Mouse (Mus musculus) gastrocnemius, adult 8-10 months (tissue): ENCODE measurements around the gene Gtsf1l. TPM values are rescaled to one million over a fixed set of nuclear protein-coding genes. Genes with fewer than 3 reads are reported as not detected.

Source experiments
- DNase-seq, 2 experiments: peaks; one replicate each; pipeline ENCODE4 v3.0.0; 2022; ENCODE audit warnings: low spot score in 2 of 2
- total RNA-seq, 4 experiments: library from RNA; stranded (reverse); gene quantifications; 2 replicates each; pipeline ENCODE4 v1.2.4; 2022

Gtsf1l gene
- not detected for total RNA-seq

DNA sequence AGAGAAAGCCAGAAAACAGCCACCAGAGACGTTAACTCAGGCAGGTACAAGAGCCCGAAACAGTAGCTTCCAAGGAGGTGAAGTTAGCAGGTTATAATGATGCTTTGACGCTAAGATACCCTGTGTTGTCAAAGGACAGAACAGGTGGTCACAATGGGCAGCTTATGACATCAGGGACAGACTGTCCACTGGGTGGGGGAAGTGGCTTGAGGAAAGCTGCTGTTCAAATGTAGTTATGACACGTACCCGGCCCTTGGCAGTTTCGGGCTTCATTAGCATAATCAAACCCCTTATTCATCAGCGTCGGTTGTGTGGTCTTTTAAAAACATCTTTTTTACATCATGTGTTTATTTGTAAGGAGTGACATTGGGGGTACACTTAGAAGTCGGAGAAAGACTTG lies at the start of gene Gtsf1l:
Gtsf1l (minus strand) TSS at position 128 of the 400 bp plus-strand sequence.
- no peak for DNase-seq

DNA sequence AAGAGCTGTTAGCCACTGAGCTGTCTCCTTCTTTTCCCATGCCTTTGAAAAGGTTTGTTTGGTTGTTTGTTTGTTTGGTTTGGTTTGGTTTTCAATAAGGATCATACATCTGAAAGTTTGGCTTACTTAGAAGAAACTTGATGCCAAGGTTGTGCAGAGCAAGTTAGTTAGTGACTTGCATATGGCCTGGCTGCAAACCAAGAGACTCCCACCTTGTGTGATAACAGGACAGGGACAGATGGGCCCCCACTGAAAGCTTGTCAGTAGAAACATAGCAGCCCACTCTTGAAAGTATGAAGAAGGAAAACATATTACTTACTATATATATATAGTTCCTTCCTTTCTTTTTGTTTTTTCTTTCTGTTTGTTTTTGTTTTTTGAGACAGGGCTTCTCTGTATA lies 49.3 kb upstream of the Gtsf1l start:
- no peak for DNase-seq

DNA sequence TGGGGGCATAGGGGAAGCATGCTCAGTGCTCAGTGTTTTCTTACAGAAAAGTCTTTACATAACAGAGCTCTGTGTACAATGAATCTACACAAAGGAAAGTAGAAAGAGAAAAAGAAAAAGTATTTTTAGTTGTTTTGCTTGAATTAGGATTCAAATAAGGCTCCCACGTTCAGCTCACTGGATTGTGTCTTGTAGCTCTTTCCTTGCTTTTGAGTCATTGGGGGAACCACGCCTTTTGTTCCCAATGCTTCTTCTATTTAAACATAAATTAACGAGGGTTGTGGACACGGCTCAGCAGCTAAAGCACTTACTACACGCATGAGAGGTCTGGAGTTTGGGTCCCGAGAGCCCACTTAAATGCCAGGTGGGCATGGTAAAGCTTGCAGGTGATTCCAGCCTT lies 48.3 kb upstream of the Gtsf1l start:
- no peak for DNase-seq

DNA sequence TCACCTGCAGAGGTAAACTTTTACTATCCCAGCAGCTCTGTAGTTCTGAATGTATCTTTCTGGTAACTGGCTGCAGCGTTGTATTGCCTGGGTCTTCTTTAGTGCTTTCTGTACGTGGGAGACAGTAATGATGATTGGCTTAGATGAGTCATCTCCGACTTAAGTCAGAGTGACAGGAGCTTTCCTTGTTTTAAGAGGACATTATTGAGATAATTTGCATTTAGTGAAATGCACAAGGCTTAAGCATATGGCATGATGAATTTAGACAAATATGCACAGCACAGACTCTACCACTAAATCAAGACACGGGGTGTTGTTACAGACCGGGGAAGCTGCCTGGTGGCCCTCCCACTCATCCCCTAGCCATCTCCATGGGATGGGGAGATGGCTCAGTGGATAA lies 44.7 kb upstream of the Gtsf1l start:
- no peak for DNase-seq

DNA sequence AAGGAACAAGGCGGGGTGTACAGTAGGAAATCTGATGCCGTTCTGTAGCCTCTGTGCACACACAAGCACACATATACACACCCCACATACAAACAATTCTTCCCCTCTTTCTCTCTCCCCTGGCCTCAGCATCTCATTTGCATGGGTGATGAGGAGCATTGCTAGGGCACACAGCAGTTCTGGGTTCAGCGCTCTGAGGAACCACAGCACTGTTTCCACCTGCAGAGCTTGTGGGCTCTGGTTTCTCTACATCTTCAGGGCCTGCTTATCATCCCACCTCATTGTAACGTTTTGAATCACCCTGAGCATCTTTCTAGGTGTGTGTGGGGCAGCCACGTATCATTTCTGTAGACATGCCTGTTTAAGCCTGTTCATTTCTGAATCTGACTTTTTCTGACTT lies 43.2 kb upstream of the Gtsf1l start:
- no peak for DNase-seq

DNA sequence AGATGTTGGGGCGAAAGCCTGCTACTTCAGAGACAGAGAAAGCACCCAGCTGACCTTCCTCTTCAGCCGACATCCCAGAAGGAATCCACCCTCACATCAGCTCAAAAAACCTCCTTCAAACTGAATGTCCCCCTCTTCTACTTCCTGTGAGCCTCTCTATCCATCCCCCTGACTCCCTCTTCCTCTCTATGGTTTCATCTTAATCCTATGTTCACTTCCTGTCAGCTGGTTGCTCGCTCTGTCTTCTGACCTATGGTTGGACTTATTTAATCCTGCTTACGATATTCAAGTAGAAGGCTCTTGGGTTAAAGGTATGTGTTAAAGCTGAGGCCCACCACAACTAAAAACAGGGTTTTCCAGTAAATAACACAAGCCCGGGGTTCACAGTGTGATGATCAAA lies 35.8 kb upstream of the Gtsf1l start:
- no peak for DNase-seq

DNA sequence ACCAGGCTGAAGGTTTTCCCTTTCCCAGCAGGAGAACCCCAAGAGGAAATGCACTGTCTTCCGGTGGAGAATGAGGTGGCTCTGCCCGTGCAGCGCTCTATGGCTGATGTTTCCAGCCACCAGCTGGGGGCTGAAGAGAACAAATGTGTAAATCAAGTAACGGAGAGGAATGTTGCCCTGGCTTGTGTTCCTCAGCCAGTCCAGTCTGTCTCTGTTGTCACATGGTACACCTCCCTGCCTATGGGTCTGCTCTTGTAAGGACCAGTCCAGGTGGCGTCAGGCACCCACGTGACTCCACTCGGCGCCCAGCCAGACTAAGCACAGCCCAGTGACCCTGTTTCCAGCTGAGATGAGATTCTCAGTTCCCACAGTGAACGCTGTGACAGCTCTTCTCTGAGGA lies 34.7 kb upstream of the Gtsf1l start:
- DNase-seq = peak in 1 of 2 experiments; percentile 35

DNA sequence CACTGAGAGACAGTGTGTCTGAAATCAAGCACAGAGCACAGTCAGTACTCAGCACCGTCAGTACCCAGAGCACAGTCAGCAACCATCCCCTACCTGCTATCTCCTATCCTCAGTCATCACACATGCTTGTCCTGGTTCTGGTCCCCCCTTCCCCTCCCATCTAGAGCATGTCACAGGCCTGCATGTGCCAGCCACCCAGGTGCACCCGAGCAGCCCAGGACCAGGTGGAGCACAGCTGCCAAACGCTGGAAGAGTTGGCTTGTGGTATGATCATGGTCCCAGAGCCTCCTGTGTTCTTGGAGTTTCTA lies 33.7 kb upstream of the Gtsf1l start:
- no peak for DNase-seq

DNA sequence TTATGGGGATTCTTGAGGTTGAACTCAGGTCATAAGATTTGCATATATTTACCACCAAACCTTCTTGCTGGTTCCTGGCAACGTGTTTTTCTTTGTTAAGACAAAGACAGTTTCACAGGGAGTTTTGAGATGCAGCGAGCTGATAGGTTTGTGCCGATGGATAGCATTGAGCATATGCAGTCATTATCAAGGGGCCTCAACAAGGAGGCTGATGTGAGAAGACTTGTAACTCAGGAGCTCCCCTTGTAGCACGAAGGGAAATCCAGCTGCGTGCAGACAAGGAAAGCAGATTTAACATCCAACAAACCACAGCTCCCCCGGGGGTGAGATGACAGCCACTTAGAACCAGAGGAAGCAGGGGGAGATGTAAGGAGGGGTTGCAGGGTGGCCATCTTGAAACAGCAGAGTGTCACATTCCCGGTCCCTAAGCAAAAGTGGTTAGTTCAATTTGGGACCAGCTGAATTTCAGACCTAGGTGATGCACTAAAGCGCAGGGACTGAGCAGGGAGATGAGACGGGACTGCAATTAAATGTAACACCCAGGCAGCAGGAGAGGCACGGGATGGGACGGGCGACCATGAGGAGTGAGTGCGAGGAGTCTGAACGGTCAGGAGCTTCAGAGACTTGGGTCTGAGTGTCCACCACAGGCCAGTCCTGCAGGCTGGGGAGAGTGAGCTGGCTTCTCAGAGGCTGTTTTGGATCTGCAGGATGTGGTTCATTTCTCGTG lies 33.1 kb upstream of the Gtsf1l start:
- DNase-seq = no peak

DNA sequence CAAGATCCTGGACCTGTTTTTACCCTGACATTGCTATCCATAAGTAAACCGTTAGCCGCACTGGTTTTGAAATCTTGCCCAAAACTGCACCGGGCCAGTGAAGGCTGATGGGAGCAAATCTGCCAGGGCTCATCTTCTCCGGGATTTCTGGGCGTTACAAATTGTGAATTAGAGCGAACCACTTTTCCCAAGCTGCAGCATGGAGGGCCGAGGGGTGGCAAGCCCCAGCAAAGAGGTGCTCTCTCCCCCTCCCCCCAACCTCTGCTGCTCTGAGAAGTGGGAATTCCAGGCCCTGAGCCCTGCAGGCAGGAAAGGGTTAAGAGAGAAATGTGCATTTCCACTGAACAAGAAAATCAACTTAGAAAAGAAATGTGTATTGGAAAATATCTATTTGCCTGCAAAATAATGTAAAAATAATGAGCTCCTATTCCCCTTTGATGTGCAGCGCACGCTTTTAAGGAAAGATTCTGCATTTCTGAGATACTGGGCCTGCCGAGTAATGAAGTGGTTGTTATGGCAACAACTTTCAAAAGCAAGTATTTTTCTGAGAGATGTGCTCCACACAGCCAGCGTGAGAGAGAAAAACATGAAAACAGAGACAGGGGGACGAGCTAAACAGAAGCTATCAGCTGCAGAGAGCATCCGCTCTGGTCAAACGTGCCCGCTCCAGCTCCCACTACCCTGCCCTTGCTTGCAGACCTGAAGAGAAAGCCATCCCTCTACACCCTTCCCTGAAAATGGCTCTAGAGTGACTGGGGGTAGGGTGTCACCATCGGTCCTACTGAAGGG lies 24.0 kb upstream of the Gtsf1l start:
- no peak for DNase-seq

DNA sequence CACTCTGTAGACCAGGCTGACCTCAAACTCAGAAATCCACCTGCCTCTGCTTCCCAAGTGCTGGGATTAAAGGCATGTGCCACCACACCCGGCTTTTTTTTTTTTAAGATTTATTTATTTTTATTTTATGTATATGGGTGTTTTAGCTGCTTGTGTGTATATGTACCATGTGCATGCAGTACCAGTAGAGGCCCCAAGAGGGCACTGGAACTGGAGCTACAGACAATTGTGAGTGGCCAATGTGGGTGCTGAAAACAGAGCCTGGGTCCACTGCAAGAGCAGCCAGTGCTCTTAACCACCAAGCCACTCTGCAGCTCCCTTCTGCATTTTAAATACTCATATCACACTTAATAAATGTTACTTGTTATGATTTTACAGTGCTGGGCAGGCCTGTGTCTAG lies 23.1 kb upstream of the Gtsf1l start:
- DNase-seq = no peak

DNA sequence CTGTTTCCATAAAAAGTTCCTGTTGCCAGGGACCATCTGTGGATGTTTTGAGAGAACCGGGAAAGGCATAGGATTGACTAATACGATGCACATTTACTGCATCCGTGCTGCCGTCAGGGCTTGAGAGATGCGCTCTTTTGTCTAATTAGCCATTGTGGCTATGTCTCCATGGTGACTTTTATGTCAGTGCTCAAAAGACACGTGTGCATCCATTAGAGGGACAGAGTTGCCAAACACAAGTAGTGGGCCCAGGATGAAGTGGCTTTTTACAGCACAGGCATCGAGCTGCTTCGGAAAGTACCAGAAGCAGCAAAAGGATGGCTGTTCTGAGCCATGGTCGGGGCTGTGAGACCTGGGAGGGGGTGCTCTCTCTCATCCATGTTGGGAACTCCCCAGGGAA lies 20.7 kb upstream of the Gtsf1l start:
- DNase-seq = no peak

DNA sequence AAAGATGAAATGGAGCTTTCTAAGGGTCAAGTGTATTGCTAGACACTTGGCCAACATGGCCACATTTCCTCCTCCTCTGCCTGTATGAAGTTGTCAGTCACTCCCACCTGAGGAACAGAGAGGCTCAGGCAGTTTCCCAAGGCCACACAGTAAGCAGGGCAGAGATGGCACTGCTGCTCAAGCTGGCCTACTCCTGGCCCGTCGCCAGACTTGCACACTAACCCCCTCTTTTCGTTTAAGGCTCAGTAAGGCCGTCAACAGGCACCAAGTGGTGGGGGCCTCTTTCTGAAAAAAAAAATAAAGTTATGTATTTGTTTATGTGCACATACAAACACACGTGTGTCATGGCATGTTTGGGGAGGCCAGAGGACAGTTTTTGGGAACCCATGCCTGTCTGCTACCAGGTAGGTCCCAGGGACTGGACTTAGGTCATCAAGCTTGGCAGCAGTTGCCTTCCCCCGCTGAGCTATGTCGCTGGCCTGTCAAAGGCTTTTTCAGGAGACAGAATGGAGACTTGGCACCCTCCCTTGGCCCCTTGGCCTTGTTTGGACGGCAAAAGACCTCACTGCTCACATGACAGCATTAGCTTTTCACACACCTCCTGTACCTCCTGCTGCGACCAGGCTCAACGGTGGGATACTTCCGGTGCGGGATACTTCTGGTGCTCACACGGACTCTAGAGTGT lies 16.6 kb upstream of the Gtsf1l start:
- DNase-seq = no peak

DNA sequence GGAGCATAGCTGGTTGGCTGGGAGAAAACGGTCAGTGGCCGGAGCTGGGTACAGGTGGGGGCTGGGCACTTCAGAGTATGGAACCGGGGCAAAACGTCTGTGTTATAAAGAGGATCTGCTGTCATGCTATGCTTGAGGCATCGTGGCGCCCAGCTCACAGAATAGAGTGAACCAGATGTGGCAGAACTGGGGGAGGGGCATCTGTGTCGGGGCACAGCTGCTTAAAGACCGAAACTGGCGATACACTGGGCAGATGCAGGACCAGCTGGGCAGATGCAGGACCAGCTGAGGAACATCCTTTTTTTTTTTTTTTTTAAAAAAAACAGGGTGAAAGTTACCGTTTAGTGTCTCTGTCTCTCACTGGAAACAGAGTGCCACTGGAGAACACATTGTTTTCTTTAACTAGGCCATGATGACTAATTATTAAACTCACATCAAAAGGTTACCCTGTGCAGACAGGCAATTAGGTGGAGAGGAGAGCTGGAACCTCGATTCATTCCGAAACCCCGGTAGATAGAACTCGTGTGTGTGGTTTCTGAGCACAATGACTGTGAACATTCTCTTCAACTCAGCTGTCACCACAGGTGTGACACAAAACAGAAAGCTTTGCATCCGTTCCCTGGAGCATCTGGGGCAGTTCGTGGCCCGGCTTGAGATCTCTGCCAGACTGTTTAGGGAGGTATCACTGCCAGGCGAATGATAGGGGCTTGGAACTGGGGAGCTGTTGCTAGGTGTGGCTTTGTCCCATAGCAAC lies 15.4 kb upstream of the Gtsf1l start:
- no peak for DNase-seq

DNA sequence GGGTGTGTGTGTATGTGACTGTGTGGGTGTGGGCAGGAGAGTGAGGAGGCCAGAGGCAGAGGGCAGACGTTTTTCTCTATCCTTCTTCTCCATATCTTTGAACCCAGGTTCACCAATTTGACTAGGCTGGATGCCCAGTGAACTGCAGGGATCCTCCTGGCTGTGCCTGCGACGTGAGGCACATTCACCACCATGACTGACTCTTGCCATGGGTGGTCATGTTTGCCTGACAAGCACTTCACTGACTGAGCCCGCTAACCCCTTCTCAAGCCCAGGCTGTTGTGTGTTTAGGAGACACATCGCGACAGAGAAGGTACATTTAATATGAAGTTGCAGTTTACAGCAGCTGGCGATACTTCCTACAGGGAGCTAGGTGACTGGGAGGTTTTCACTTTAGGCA lies 14.6 kb upstream of the Gtsf1l start:
- DNase-seq = no peak

DNA sequence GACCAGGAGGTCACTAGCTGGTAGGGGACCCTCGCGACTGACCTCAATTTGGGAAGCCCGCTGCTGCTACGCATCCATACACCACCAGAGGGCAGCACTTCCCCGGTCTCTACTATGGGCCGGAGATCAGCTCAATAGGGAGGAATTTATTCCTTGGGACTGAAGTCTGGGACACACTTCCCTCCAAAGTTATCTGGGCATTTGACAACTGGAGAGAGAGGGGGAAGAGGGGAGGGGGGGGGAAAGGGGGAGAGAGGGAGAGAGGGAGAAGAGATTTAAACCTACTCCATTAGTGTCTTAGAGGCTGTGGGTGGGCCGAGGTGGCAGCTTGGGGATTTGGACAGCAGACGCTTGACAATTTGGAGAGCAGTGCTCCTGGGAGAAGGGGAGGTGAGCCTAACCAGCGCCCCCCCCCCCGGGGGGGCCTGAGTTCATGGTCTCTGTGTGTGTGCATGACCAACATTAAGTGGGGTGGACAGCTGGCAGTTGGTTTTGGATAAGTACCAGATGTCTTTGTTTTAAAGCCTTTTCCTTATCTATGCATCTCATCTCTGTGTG lies 14.1 kb upstream of the Gtsf1l start:
- DNase-seq = peak; percentile 16 to 29

DNA sequence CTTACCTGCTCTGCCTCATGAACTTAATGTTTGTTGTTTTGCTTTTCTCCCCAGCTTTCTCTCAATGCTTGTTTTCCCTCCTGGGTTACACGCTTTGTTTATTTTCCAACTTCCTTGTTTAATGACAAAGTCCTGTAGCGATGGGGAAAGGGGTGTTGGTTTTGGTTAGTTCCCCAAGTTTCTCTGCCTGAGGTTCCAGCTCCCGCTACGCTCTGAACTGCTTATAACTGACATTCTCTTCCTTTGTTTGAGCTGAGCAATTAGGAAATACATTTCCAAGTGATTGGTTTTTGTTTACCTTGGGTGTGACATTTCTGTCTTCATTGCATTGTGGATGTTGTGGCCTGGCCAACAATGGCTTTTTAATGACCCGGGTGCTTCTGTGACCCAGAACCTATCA lies 12.9 kb upstream of the Gtsf1l start:
- no peak for DNase-seq

DNA sequence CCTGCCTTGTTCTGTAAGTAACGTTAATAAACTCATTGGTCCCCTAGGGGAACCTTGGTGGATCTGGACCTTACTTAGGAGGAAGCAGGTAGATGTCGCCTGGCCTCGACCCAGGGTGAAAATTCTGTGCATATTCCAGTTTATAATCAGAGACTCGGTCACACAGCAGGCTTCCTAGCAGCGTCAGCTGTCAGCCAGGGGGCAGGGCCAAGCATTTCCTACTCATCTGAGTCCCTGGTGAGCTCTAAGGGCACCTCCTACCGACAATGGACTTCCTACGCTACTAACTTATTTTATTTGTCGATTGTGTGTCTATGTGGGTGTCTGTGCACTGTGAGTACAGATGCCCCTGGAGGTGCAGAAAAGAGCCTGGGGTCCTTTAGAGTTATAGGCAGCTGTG lies 12.3 kb upstream of the Gtsf1l start:
- DNase-seq = no peak

DNA sequence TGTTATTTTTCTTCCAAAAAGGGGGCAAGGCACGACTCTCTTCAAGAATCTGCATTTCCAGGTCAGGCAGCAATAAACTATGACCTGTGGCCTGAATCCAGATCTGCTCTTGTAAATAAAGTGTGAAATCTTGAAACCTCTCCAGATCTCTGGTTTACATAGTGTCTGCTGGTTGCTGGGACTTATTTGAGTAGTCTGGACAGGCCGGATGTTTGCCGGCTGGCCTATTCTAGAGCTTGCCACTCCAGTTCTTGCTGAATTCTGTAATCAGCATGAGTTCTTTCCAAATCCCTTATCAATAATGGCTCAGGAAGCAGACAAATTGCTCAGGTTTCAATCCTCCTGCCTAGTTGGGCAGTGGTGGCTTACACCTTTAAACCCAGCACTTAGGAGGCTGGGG lies 8.1 kb upstream of the Gtsf1l start:
- DNase-seq = no peak

DNA sequence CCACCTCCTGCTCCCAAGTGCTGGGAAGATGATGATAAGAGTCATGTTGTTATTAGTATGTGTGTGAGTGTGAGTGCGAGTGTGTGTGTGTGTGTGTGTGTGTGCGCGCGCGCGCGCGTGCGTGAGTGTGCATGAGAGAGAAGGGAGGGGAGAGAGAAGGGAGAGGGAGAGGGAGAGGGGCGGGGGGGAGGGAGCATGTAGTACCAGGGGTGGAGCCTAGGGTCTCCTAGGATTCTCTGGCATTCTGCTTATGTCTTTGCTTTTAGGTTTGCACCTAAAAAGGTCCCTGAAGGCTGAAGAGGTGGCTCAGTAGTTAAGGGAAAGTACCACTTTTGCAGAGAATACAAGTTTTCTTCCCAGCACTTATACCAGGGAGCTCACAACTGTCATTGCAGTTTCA lies 7.3 kb upstream of the Gtsf1l start:
- no peak for DNase-seq

DNA sequence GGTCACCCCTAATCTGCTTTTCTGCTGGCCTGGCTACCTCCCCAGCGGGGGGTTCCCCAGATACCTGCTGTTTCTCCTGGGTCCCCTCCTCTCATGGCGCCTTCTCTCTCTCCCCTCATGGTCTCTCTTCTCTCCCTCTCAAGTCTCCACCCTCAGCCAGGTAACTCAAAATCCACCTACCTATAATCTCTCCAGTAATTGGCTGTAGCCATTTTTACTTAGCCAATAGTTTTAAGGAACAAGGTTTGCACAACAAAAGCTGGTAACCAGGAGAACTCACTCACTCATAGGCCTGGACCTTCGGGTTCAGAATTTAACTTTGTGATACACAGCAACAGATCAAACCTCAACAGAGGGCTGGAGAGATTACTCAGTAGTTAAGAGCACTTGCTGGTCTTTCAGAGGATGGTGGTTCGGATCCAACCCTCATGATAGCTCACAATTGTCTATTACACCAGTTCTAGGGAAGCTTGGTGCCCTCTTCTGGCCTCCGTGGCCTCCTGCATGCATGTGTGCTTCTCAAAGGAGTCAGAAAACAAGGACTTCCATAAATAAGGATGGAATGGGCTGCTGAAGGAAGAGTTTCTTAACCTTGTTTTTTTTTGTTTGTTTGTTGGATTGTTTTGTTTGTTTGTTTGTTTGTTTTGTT lies 1.9 kb upstream of the Gtsf1l start:
- no peak for DNase-seq
